Mouse (Mus musculus): ENCODE measurements around the gene Abcd3.

Abcd3 gene

GRCm38 (mm10) chr3:121814877-121815548 lies at the start of gene Abcd3:
TSS of gene Abcd3 (minus strand) at chr3:121815302.
- DNase-seq (ENCODE audit: low spot score in 2 of 2): peak; percentile 82 to 86

- DNase-seq (ENCODE audit: low spot score in 2 of 2): no peak
Observed at GRCm38 (mm10) chr3:121859142-121859541, 44.0 kb upstream of the Abcd3 start.

GRCm38 (mm10) chr3:121856131-121856530 lies 41.0 kb upstream of the Abcd3 start:
- DNase-seq (ENCODE audit: low spot score in 2 of 2): peak; percentile 27 to 40

DNA sequence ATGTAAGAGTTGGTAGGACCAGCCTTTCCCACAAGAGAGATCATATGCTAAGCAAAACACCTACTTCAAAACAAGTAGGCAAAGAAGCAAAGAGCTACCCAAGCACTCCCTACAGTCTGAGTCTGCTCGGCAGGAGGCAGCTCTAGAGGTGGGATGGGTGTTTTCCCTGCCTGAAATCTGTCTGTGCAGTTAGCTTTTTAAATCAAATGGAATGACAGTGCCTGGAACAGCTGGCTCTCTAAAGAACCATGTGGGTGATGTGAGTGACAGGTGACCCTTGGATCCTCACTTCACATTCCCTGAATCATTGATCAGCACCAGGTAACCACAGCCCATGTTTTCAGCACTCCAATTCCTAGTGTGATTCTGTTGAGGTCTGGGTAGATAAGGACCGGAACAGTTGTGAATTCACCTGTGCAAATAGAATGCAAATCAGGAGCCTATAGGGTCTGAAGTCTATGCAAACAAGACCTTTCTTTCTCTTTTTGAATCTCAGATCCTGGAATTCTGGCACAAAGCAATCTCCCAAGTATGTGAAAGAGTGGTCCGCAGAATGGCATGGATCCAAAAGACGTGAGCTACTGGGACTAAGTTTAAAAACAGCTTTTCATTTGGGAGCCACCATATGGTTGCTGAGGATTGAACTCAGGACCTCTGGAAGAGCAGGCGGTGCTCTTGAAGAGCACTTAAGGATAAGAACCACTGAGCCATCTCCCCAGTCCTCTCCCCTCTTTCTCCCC lies 38.8 kb upstream of the Abcd3 start:
- no peak for DNase-seq (ENCODE audit: low spot score in 2 of 2)

- DNase-seq (ENCODE audit: low spot score in 2 of 2): peak; percentile 32 to 52
Observed at GRCm38 (mm10) chr3:121852074-121852826, 37.1 kb upstream of the Abcd3 start.

DNA sequence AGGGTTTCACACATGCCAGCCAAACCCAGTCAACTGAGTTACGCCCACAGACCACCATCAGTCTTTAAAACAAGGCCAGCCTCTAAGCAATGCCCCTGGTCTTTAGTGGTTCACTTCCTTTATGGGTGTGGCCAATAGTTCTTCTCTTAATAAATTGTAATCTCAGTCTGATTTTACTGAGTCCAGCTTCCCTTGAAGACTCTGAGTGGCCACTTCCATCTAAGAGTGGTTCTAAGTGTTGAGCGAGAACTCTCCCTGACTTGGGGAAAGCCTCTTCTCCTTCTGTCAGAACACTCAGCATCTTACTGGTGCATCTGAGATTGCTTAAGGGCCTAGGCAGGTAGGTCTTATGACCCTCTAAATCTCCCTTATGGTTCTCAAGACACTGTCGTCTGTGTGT lies 35.9 kb upstream of the Abcd3 start:
- DNase-seq (ENCODE audit: low spot score in 2 of 2): no peak

GRCm38 (mm10) chr3:121850381-121850780 lies 35.3 kb upstream of the Abcd3 start:
- no peak for DNase-seq (ENCODE audit: low spot score in 2 of 2)

DNA sequence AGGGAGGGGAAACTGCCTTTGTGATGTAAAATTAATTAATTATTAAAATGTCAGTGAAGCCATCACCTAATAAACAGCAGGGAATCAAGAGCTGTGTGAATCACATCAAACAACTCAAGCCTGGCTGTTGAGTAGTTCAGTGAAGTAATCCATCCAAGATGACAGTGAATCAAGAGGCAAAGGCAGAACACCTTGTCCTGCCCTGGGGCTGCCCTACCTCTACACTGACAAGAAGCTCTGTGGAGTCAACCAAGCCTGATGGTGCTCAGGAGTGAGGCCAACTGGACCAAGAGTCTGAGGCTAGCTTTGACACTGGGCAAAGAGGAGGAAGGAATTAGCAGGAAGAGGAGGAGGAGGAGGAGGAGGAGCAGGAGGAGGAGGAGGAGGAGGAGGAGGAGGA lies 32.2 kb upstream of the Abcd3 start:
- DNase-seq (ENCODE audit: low spot score in 2 of 2): no peak

- no peak for DNase-seq (ENCODE audit: low spot score in 2 of 2)
Observed at GRCm38 (mm10) chr3:121844658-121845057, 29.6 kb upstream of the Abcd3 start.

GRCm38 (mm10) chr3:121844013-121844412 lies 28.9 kb upstream of the Abcd3 start:
- DNase-seq (ENCODE audit: low spot score in 2 of 2): no peak

- no peak for DNase-seq (ENCODE audit: low spot score in 2 of 2)
Observed at GRCm38 (mm10) chr3:121843254-121843653, 28.2 kb upstream of the Abcd3 start.

DNA sequence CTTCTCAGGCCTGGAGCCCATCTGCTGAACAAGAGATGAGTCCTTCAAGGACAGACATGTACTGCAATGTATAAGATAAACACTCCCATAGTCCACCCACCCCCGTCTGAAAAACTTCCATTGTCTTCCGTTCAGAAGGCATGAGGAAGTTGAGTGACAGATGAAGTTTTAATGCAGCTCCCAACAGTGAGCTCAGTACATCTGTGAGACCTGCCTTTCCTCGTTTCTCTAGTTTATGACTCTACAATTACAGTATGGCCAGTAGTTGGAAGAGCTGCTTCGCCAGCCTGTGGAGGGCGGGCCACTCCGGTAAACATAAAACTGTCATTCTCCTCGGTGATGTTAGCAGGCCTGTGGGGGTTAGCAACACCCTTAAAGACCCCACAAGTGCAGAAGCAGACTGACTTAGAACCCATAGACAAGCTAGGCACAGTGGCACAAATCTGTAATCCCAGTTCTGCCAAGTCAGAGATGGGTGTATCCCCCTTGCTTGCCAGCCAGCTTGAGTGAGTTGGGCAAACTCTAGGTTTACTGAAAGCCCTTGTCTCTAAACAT lies 27.3 kb upstream of the Abcd3 start:
- no peak for DNase-seq (ENCODE audit: low spot score in 2 of 2)

- DNase-seq (ENCODE audit: low spot score in 2 of 2): no peak
Observed at GRCm38 (mm10) chr3:121841412-121842014, 26.4 kb upstream of the Abcd3 start.

- no peak for DNase-seq (ENCODE audit: low spot score in 2 of 2)
Observed at GRCm38 (mm10) chr3:121840351-121840750, 25.2 kb upstream of the Abcd3 start.

GRCm38 (mm10) chr3:121834732-121835131 lies 19.6 kb upstream of the Abcd3 start:
- no peak for DNase-seq (ENCODE audit: low spot score in 2 of 2)

- DNase-seq (ENCODE audit: low spot score in 2 of 2): no peak
Observed at GRCm38 (mm10) chr3:121834250-121834649, 19.1 kb upstream of the Abcd3 start.

GRCm38 (mm10) chr3:121825092-121825491 lies 10.0 kb upstream of the Abcd3 start:
- DNase-seq (ENCODE audit: low spot score in 2 of 2): no peak

DNA sequence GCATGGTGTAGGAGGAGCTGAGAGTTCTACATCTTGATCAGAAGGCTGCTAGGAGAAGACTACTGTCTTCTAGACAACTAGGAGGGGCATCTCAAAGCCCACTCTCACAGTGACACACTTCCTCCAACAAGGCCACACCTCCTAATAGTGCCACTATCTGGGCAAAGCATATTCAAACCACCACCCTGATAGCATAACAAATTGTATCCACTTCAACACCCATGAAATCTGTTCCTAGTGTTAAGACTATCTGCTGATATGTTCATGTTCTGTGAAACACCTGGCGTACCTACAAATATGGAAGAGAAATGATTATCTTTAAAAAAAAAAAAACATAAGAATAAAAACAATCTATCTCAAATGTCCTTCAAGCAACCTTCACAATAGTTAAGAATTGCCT lies 9.2 kb upstream of the Abcd3 start:
- no peak for DNase-seq (ENCODE audit: low spot score in 2 of 2)

- DNase-seq (ENCODE audit: low spot score in 2 of 2): no peak
Observed at GRCm38 (mm10) chr3:121822643-121823042, 7.5 kb upstream of the Abcd3 start.

- DNase-seq (ENCODE audit: low spot score in 2 of 2): peak in 1 of 2 experiments; percentile 32
Observed at GRCm38 (mm10) chr3:121821559-121822143, 6.5 kb upstream of the Abcd3 start.

DNA sequence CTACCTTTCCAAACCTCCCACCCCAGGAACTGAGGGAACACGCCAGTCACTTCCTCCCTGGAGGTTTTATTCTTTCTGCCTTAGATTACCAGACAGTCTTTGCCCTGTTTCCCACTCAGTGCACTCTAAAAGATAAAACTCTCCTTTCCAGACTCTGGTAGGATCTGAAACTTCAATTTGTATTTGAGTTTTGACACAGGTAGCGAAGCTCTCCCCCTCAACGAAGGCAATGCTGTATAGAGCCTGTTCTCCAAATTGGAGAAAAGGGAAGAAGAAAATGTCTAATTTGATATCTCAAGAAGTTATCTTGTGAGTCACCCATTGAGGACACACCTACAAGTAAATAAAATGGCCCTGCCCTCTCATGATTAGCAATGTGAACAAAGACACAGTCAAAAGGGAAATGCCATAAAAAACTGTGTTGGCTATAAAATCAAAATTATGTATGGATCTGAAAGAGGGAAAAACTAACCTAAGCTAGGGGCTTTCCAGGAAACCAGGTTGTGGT lies 4.6 kb upstream of the Abcd3 start:
- DNase-seq (ENCODE audit: low spot score in 2 of 2): no peak

Data from urinary bladder, postnatal 36 days (tissue).